Comparison of ENCODE assay signal across 18 mouse cellular contexts in genomic region chr2:158616790-158617189, GRCm38 (mm10). TPM values are rescaled to one million over a fixed set of nuclear protein-coding genes. Genes with fewer than 3 reads are reported as not detected.
DNase-seq lines count a peak whose midpoint lies in the region; ATAC-seq and TF ChIP-seq lines count a peak whose summit lies in the region.
"Had no signal": no experiment of that assay in that cellular context is flagged by ENCODE, and none has a peak within 500 bp of the region (broad histone marks: within the 10 kb centered on the region; RNA-seq: fewer than 3 reads in every experiment).

No protein-coding gene starts in this region.

- TF ChIP-seq EP300 in liver, postnatal 0 days (IDR thresholded peaks at IDR 0.05; ENCODE audit: low read depth) = no peak

- TF ChIP-seq CTCF in liver, postnatal 0 days (IDR thresholded peaks at IDR 0.05; ENCODE audit: low read depth) = no peak

- H3K27me3 ChIP-seq in hindbrain, embryonic 13.5 days = peaks cover 98% of the 10 kb centered on the region
- peaks cover 48% of the 10 kb centered on the region for H3K27me3 ChIP-seq in midbrain, embryonic 14.5 days (ENCODE audit: control insufficient read depth, insufficient read depth, low read length)
- H3K27me3 ChIP-seq in liver, postnatal 0 days (ENCODE audit: insufficient read depth, low read length) = peaks cover 87% of the 10 kb centered on the region

- H3K4me2 ChIP-seq in hindbrain, embryonic 13.5 days = peak overlapping the region; percentile 67
- peak overlapping the region; percentile 60 for H3K4me2 ChIP-seq in midbrain, embryonic 14.5 days (ENCODE audit: low read length)
- no peak overlapping the region for H3K4me2 ChIP-seq in liver, postnatal 0 days (ENCODE audit: low read depth, low read length)
- H3K4me2 ChIP-seq: heart, embryonic 13.5 days; liver, embryonic 12.5 days had no signal

- peaks cover 44% of the 10 kb centered on the region for H3K4me1 ChIP-seq in hindbrain, embryonic 13.5 days (replicated peaks)
- no peaks in the 10 kb centered on the region for H3K4me1 ChIP-seq in midbrain, embryonic 14.5 days (ENCODE audit: control insufficient read depth, insufficient read depth, low read length)
- peaks cover 3% of the 10 kb centered on the region; the same call in 1 of the 2 replicates for H3K4me1 ChIP-seq in liver, postnatal 0 days (ENCODE audit: insufficient read depth)

- no peaks in the 10 kb centered on the region for H3K9me3 ChIP-seq in hindbrain, embryonic 13.5 days
- H3K9me3 ChIP-seq in midbrain, embryonic 14.5 days (ENCODE audit: control insufficient read depth, low read length) = no peaks in the 10 kb centered on the region
- no peaks in the 10 kb centered on the region for H3K9me3 ChIP-seq in liver, postnatal 0 days (ENCODE audit: low read length)
- H3K9me3 ChIP-seq: heart, embryonic 13.5 days; liver, embryonic 12.5 days had no signal

- H3K27ac ChIP-seq in hindbrain, embryonic 13.5 days = peak overlapping the region; percentile 97
- H3K27ac ChIP-seq in midbrain, embryonic 14.5 days (replicated peaks; ENCODE audit: low read depth, low read length) = peak overlapping the region; percentile 93
- H3K27ac ChIP-seq in liver, postnatal 0 days (ENCODE audit: low read depth) = no peak overlapping the region
- H3K27ac ChIP-seq: heart, embryonic 13.5 days; liver, embryonic 12.5 days had no signal

- 13% methylated on average over 11 of the region's 11 CpGs for WGBS in hindbrain, embryonic 13.5 days
- 11% methylated on average over 11 of the region's 11 CpGs for WGBS in midbrain, embryonic 14.5 days
- 15% methylated on average over 11 of the region's 11 CpGs for WGBS in liver, postnatal 0 days (ENCODE audit: insufficient replicate concordance)

- H3K4me3 ChIP-seq in hindbrain, embryonic 13.5 days = peak overlapping the region; percentile 58
- peak overlapping the region; percentile 48 for H3K4me3 ChIP-seq in midbrain, embryonic 14.5 days (replicated peaks; ENCODE audit: low read depth, low read length)
- no peak overlapping the region for H3K4me3 ChIP-seq in liver, postnatal 0 days (ENCODE audit: low read depth, low read length)
- H3K4me3 ChIP-seq: heart, embryonic 13.5 days; liver, embryonic 12.5 days had no signal

- 0 out of 2 replicates have a peak, but pooled peaks have one; percentile 50 for ATAC-seq in hindbrain, embryonic 13.5 days (ENCODE audit: low FRiP score)
- ATAC-seq in midbrain, embryonic 14.5 days (ENCODE audit: low FRiP score, low TSS enrichment) = no peak
- ATAC-seq in liver, postnatal 0 days = no peak
- ATAC-seq: liver, embryonic 12.5 days had no signal

- DNase-seq in retina, postnatal 1 day = peak; percentile 26
- no peak for DNase-seq in retina, embryonic 14.5 days (ENCODE audit: low spot score)
- peak; percentile 33 for DNase-seq in midbrain, embryonic 14.5 days
- DNase-seq in cerebellum, postnatal 4 days (ENCODE audit: low spot score in 2 of 2) = no peak
- no peak for DNase-seq in adipocyte (ENCODE audit: low spot score)
- no peak for DNase-seq in left cerebral cortex, adult 8-10 months (ENCODE audit: low spot score in 2 of 2)
- DNase-seq in liver, postnatal 0 days = no peak
- DNase-seq: kidney, adult 18-20 months; kidney, postnatal 36 days; thymus, postnatal 36 days had no signal

- H3K36me3 ChIP-seq in hindbrain, embryonic 13.5 days = peaks cover 4% of the 10 kb centered on the region; the same call in 1 of the 2 replicates
- peaks cover 5% of the 10 kb centered on the region; the same call in 1 of the 2 replicates for H3K36me3 ChIP-seq in midbrain, embryonic 14.5 days (ENCODE audit: control insufficient read depth, insufficient read depth, low read length)
- H3K36me3 ChIP-seq in liver, postnatal 0 days (replicated peaks; ENCODE audit: insufficient read depth, low read length) = no peaks in the 10 kb centered on the region
- H3K36me3 ChIP-seq: heart, embryonic 13.5 days; liver, embryonic 12.5 days had no signal

- H3K9ac ChIP-seq in hindbrain, embryonic 13.5 days = peak overlapping the region; percentile 86
- peak overlapping the region; percentile 73 for H3K9ac ChIP-seq in midbrain, embryonic 14.5 days (replicated peaks; ENCODE audit: low read length)
- no peak overlapping the region for H3K9ac ChIP-seq in liver, postnatal 0 days (replicated peaks)
- H3K9ac ChIP-seq: heart, embryonic 13.5 days; liver, embryonic 12.5 days had no signal

RNA-seq across cellular contexts. Expression of gene Slc32a1, which starts 6.2 kb away (rescaled TPM):
- polyA plus RNA-seq in hindbrain, embryonic 13.5 days (2015; fragmentation: Nextera tagmentation; extraction: Ambion mirVana) = 6.6 and 8.1 TPM in 2 replicates
- polyA plus RNA-seq in midbrain, embryonic 14.5 days (2014; fragmentation: Nextera tagmentation; extraction: Ambion mirVana) = 7.6 and 8.6 TPM in 2 replicates
- total RNA-seq in left cerebral cortex, adult 8-10 months (2022) = 100 to 1,000 TPM; 130 to 145 (median 137) TPM
- polyA plus RNA-seq in liver, postnatal 0 days (2015; fragmentation: Nextera tagmentation; extraction: Ambion mirVana) = not detected in 2 replicates
- total RNA-seq: common myeloid progenitor, adult 5-6 weeks; hematopoietic stem cell, adult 5-6 weeks; megakaryocyte-erythroid progenitor cell, adult 5-6 weeks had no signal
- polyA plus RNA-seq: gonadal fat pad, adult 2 months; heart, embryonic 13.5 days; liver, embryonic 12.5 days; lung, embryonic 16.5 days had no signal

RNA-seq across cellular contexts. Expression of gene Actr5, which starts 7.9 kb away (rescaled TPM):
- polyA plus RNA-seq in hindbrain, embryonic 13.5 days (2015; fragmentation: Nextera tagmentation; extraction: Ambion mirVana) = 12.4 and 12.6 TPM in 2 replicates
- 13.9 and 14.8 TPM in 2 replicates for polyA plus RNA-seq in midbrain, embryonic 14.5 days (2014; fragmentation: Nextera tagmentation; extraction: Ambion mirVana)
- 10 to 100 TPM; 10.4 to 14.3 (median 12.4) TPM for total RNA-seq in left cerebral cortex, adult 8-10 months (2022)
- 2.8 and 3.1 TPM in 2 replicates for polyA plus RNA-seq in liver, postnatal 0 days (2015; fragmentation: Nextera tagmentation; extraction: Ambion mirVana)

RNA-seq across cellular contexts. Expression of gene Ppp1r16b, which starts 48.4 kb away (rescaled TPM):
- polyA plus RNA-seq in hindbrain, embryonic 13.5 days (2015; fragmentation: Nextera tagmentation; extraction: Ambion mirVana) = 8.0 and 8.5 TPM in 2 replicates
- 16.1 and 21.0 TPM in 2 replicates for polyA plus RNA-seq in midbrain, embryonic 14.5 days (2014; fragmentation: Nextera tagmentation; extraction: Ambion mirVana)
- total RNA-seq in left cerebral cortex, adult 8-10 months (2022) = 100 to 1,000 TPM; 130 to 163 (median 146) TPM
- polyA plus RNA-seq in liver, postnatal 0 days (2015; fragmentation: Nextera tagmentation; extraction: Ambion mirVana) = 2.5 and 2.9 TPM in 2 replicates

Comparison
In these comparisons a context has a peak if more than half of its experiments do, and no peak if none do; other contexts are left out.
1. DNase-seq: peak in retina, postnatal 1 day (single experiment) and midbrain, embryonic 14.5 days (single experiment); none in retina, embryonic 14.5 days (single experiment), cerebellum, postnatal 4 days (0 of 2), adipocyte (single experiment), left cerebral cortex, adult 8-10 months (0 of 2) and liver, postnatal 0 days (single experiment).